26 mouse cellular contexts compared by ENCODE assay signal in genomic region chr6:139984069-139984468, GRCm38 (mm10). TPM values are rescaled to one million over a fixed set of nuclear protein-coding genes. Genes with fewer than 3 reads are reported as not detected.
"Had no signal": no experiment of that assay in that cellular context is flagged by ENCODE, and none has a peak within 500 bp of the region (broad histone marks: within the 10 kb centered on the region; RNA-seq: fewer than 3 reads in every experiment).

No protein-coding gene starts in this region.

- H3K36me3 ChIP-seq: midbrain, embryonic 10.5 days; midbrain, embryonic 12.5 days; neural tube, embryonic 13.5 days; neural tube, embryonic 15.5 days had no signal

- H3K9me3 ChIP-seq: midbrain, embryonic 10.5 days; neural tube, embryonic 13.5 days; neural tube, embryonic 15.5 days had no signal

- ATAC-seq: midbrain, embryonic 16.5 days had no signal

- H3K27me3 ChIP-seq: midbrain, embryonic 12.5 days; neural tube, embryonic 13.5 days; neural tube, embryonic 15.5 days had no signal

- H3K4me2 ChIP-seq: lung, embryonic 14.5 days; midbrain, embryonic 12.5 days; neural tube, embryonic 13.5 days; neural tube, embryonic 15.5 days had no signal

- DNase-seq: lung, embryonic 14.5 days; lung, postnatal 10 days; lung, postnatal 4 days; midbrain, embryonic 14.5 days; retina, postnatal 1 day; right cerebral cortex, adult 18-20 months; right cerebral cortex, postnatal 25 days; right cerebral cortex, postnatal 4 days; spleen, adult 18-20 months; thymus, adult 18-20 months; thymus, postnatal 14 days; thymus, postnatal 36 days had no signal

- H3K4me3 ChIP-seq: midbrain, embryonic 10.5 days; midbrain, embryonic 12.5 days; myocyte; neural tube, embryonic 13.5 days; neural tube, embryonic 15.5 days had no signal

- H3K27ac ChIP-seq: midbrain, embryonic 10.5 days; midbrain, embryonic 12.5 days; neural tube, embryonic 13.5 days; neural tube, embryonic 15.5 days had no signal

- H3K4me1 ChIP-seq: midbrain, embryonic 10.5 days; midbrain, embryonic 12.5 days; neural tube, embryonic 13.5 days had no signal

- H3K9ac ChIP-seq: lung, embryonic 14.5 days; midbrain, embryonic 12.5 days; neural tube, embryonic 13.5 days; neural tube, embryonic 15.5 days had no signal

RNA-seq across cellular contexts. Expression of gene Capza3, which starts 57.0 kb away (rescaled TPM):
- total RNA-seq: megakaryocyte, adult 5-6 weeks; megakaryocyte-erythroid progenitor cell, adult 5-6 weeks had no signal
- polyA plus RNA-seq: lung, embryonic 14.5 days; lung, embryonic 16.5 days; midbrain, embryonic 10.5 days; midbrain, embryonic 12.5 days; midbrain, embryonic 14.5 days; midbrain, embryonic 16.5 days; myocyte; neural tube, embryonic 11.5 days; neural tube, embryonic 13.5 days; neural tube, embryonic 15.5 days; small intestine, adult 2 months; stomach, embryonic 14.5 days; stomach, embryonic 16.5 days; thymus, postnatal 0 days had no signal

RNA-seq across cellular contexts. Expression of gene Plcz1, which starts 57.2 kb away (rescaled TPM):
- total RNA-seq: megakaryocyte, adult 5-6 weeks; megakaryocyte-erythroid progenitor cell, adult 5-6 weeks had no signal
- polyA plus RNA-seq: lung, embryonic 14.5 days; lung, embryonic 16.5 days; midbrain, embryonic 10.5 days; midbrain, embryonic 12.5 days; myocyte; neural tube, embryonic 11.5 days; neural tube, embryonic 13.5 days; small intestine, adult 2 months; stomach, embryonic 14.5 days had no signal
